Mouse (Mus musculus) brain, adult 10 weeks (tissue): ENCODE results near the gene Tmem108. TPM values are rescaled to one million over a fixed set of nuclear protein-coding genes. Genes with fewer than 3 reads are reported as not detected.

Experiments used
- polyA plus RNA-seq: library from polyadenylated mRNA; stranded (reverse); fragments of 350-450 nt; fragmentation: Illumina TruSeq; extraction: RNeasy Lipid Tissue Mini Kit (QIAGEN cat#74804); gene quantifications from one replicate; pipeline ENCODE4 v1.2.3, GENCODE M21; 2015; ENCODE audit warnings: low read depth, low replicate concordance

The Tmem108 gene
- 15.9 TPM for polyA plus RNA-seq

GRCm38 (mm10) chr9:103761647-103762084, at the start of gene Tmem108:
Gene Tmem108, minus strand, starts transcription at chr9:103761837.

GRCm38 (mm10) chr9:103480044-103480576, 281.5 kb downstream of the Tmem108 start, which contains the start of gene Bfsp2:
Gene Bfsp2, minus strand, starts transcription at chr9:103480420.

Other genes starting within 250 kb of the Tmem108 start
- 4.0 TPM for gene Nphp3, start 240.7 kb upstream of the Tmem108 start, polyA plus RNA-seq